Mouse (Mus musculus) embryonic stem cell, embryonic (primary cell): ENCODE measurements around the gene Hcar2.

Source experiments
- CTCF ChIA-PET, 4 experiments: fragments of 300-600 bp in 2 of 4; fragments of 350-600 bp in 2 of 4; sonication (Branson Sonifier 250); formaldehyde crosslinking; loops; one replicate each; lab custom pipeline; 2022; ENCODE audit warnings: inconsistent platforms in 2 of 4; lab: Charles Lee
- POLR2A ChIA-PET, 4 experiments: fragments of 300-600 bp in 2 of 4; fragments of 350-600 bp in 2 of 4; sonication (Branson Sonifier 250); formaldehyde crosslinking; loops; one replicate each; lab custom pipeline; 2022; ENCODE audit warnings: antibody characterized with exemption in 4 of 4, inconsistent platforms in 1 of 4; lab: Charles Lee

The Hcar2 gene

GRCm38 (mm10) chr5:123879928-123880327, 14.6 kb upstream of the Hcar2 start, which contains the start of gene Hcar1:
Gene Hcar1, minus strand, starts transcription at chr5:123880020.
- ChIA-PET CTCF (interaction anchor here in 3 of 4 experiments (0.6 to 1.2 kb wide), 3 partner anchors 12 to 47 kb away, joined by 3 read pairs; partner anchors contain the start of gene Gm43518 (in 1 of the 3)), POLR2A (interaction anchor here in 2 of 4 experiments (0.8 to 1.1 kb wide), 2 partner anchors 10 to 730 kb away, joined by 3 to 4 read pairs; no protein-coding TSS in a partner anchor)

- POLR2A ChIA-PET = interaction anchor here in 1 of 4 experiments (0.7 to 1.2 kb wide), 7 partner anchors 9 to 370 kb away, joined by 3 to 5 read pairs (median 4); no protein-coding TSS in a partner anchor
Observed at GRCm38 (mm10) chr5:123878056-123878455, 12.8 kb upstream of the Hcar2 start.

DNA sequence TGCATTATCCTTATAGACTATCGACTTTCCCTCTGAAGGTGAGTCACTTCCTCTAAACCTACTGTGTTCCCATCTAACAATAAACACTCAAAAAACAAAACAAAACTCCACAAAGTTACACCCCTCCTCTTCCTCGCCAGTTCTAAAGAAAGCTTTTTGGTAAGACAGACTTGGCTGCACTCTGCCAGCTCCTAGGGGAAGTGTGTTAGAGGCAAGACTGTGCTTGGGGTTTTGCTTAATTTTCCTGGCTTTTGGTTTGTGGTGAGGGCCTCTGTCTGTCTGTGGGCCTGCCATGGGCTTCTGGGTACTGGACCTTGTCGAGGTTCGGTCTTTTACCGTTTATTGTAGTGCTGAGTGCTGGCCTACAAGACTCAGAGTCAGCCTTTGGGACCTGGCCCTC, 8.9 kb upstream of the Hcar2 start:
- ChIA-PET CTCF (no interaction called here), POLR2A (interaction anchor here in 1 of 4 experiments (0.6 kb wide), 1 partner anchor 301 kb away, joined by 3 read pairs; no protein-coding TSS in a partner anchor)

More at GRCm38 (mm10) chr5:123878056-123878455, 12.8 kb upstream of the Hcar2 start:
- CTCF ChIA-PET = no interaction called here

GRCm38 (mm10) chr5:123869615-123870014, 4.3 kb upstream of the Hcar2 start:
- POLR2A ChIA-PET = interaction anchor here in 1 of 4 experiments (0.6 to 1.1 kb wide), 2 partner anchors 10 to 180 kb away, joined by 3 read pairs; partner anchors contain the start of gene Hcar1

GRCm38 (mm10) chr5:123866457-123866856, 1.2 kb upstream of the Hcar2 start:
- POLR2A ChIA-PET = interaction anchor here in 1 of 4 experiments (1.1 kb wide), 1 partner anchor 9 kb away, joined by 3 read pairs; no protein-coding TSS in a partner anchor
- CTCF ChIA-PET = interaction anchor here in 3 of 4 experiments (0.6 to 0.7 kb wide), 4 partner anchors 25 to 329 kb away, joined by 3 to 4 read pairs (median 3); no protein-coding TSS in a partner anchor

More at GRCm38 (mm10) chr5:123869615-123870014, 4.3 kb upstream of the Hcar2 start:
- CTCF ChIA-PET = no interaction called here

DNA sequence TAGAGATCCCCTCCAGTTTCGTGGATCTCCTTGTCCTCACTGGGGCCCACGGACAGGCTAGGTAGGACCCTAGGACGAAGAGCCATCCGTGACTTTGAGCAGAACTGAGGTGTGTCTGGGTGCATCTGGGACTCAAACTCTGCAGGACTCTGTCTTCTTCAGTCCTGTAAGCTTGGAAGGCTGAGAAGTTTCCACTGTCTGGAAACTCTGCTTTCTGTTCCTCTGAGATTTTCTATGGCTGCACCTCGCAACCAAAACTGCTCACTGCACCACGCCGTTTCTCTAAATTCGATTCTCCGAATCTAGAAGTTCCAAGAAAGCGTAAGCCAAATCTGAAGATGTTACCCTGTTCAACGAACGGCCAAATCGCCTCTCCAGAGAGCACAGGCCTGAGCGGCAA, 1.4 kb downstream of the Hcar2 start:
- POLR2A ChIA-PET = interaction anchor here in 1 of 4 experiments (0.5 to 0.9 kb wide), 3 partner anchors 27 to 512 kb away, joined by 3 to 6 read pairs (median 3); no protein-coding TSS in a partner anchor
- CTCF ChIA-PET = no interaction called here

- POLR2A ChIA-PET = interaction anchor here in 1 of 4 experiments (0.6 to 0.9 kb wide), 3 partner anchors 25 to 94 kb away, joined by 3 read pairs; no protein-coding TSS in a partner anchor
- CTCF ChIA-PET = interaction anchor here in 2 of 4 experiments (0.7 kb wide), 2 partner anchors 72 to 138 kb away, joined by 3 to 4 read pairs; no protein-coding TSS in a partner anchor
Observed at GRCm38 (mm10) chr5:123862374-123863350, 2.6 kb downstream of the Hcar2 start.

DNA sequence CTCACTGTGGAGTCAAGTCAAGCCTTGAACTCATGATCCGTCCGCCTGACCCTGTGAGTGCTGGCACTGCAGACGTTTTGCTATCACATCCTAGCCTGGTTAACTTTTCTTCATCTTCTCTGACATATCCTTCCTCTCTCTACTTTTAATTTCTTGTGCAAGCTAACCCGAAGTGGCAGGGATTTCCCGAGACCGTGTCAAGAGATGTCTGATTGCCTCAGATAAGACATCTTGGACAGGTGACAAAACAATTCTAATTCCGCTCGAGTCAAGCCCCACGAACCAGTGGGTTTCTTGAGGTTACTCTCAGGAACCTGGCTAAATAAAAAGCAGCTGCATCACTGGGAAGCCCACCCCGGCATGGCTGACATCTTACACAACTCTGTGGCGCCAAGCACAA, 6.5 kb downstream of the Hcar2 start:
- POLR2A ChIA-PET = interaction anchor here in 1 of 4 experiments (0.6 to 1.4 kb wide), 2 partner anchors 11 to 14 kb away, joined by 3 to 4 read pairs; no protein-coding TSS in a partner anchor
- CTCF ChIA-PET = no interaction called here

DNA sequence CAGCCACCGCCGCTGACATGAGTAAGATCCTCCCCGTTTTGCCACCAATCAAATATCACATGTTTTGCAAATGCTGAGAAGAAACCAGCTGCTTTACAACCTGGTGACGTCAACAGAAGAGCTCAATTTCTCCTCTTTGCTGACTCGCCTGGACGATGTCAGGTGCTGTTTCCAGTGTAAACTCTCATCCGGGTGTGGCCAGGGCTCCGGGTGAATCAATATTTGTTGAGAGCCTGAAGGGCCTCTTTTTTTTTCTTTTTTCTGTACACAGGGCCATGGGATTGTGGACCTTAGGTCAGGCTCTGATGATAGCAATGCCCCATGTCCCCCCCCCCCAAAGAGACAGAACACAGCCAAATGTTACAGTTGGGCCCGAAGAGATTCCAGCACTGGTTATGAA, 10.8 kb downstream of the Hcar2 start:
- CTCF ChIA-PET = interaction anchor here in 1 of 4 experiments (0.5 kb wide), 1 partner anchor 597 kb away, joined by 3 read pairs; no protein-coding TSS in a partner anchor
- POLR2A ChIA-PET = interaction anchor here in 2 of 4 experiments (0.6 to 0.7 kb wide), 2 partner anchors 367 to 455 kb away, joined by 3 to 5 read pairs; no protein-coding TSS in a partner anchor

DNA sequence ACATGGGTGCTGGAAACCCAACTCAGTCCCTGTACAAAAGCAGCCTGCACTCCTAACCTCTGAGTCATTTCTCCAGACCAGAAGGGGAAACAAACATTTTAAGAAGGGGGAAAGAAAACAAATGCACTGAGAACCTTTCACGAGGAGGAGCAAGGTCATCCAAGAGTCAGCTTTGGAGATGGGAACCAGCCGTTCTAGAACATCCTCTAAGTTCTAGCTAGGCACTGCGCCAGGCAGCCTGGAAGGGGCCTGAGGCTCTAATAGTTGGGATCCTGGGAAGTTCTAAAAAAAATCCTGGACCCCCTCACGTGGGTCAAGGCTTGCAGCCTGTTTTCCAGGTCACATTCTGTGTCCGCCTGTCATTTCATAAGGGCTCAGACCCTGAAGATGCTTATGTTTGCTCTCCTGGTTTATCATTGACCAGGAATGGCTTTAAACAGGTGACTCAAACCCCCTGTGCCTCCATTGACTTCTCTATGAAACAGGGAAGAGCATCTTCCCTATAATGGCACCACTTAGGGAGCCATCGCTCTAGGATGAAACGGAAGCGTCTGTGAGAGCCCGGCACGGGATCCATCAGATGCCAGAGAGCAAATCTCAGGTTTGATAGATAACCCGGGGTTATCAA, 11.3 kb downstream of the Hcar2 start:
- POLR2A ChIA-PET = interaction anchor here in 2 of 4 experiments (0.6 to 0.7 kb wide), 2 partner anchors 366 to 455 kb away, joined by 3 to 5 read pairs; no protein-coding TSS in a partner anchor
- CTCF ChIA-PET = interaction anchor here in 1 of 4 experiments (0.5 kb wide), 1 partner anchor 596 kb away, joined by 3 read pairs; no protein-coding TSS in a partner anchor

DNA sequence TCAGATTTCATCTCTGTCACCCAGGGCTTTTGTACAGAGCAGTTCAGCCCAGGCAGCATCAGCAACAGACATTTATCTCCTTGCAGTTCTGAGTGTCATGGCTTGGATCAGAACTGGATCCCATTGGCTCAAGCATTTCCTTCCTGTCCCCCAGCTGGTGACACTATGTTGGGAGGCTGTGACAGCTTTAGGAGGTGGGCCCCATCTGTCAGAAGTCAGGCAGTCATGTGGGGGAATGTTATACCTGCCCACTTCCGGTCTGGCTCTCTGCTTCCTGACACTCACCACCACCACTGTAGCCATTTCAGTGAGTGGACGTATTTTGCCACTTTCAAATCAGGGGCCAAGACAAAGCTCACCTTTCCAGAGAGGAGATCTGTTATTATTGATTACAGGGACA, 13.9 kb downstream of the Hcar2 start:
- ChIA-PET CTCF (no interaction called here), POLR2A (no interaction called here)

GRCm38 (mm10) chr5:123844316-123844715, 21.0 kb downstream of the Hcar2 start:
- POLR2A ChIA-PET = interaction anchor here in 2 of 4 experiments (0.7 to 1.5 kb wide), 7 partner anchors 13 to 1234 kb away, joined by 3 to 5 read pairs (median 3); partner anchors contain the start of gene Zcchc8 (in 1 of the 2)
- CTCF ChIA-PET = interaction anchor here in 1 of 4 experiments (0.6 kb wide), 1 partner anchor 86 kb away, joined by 4 read pairs; the partner anchor contains the start of gene Ccdc62

DNA sequence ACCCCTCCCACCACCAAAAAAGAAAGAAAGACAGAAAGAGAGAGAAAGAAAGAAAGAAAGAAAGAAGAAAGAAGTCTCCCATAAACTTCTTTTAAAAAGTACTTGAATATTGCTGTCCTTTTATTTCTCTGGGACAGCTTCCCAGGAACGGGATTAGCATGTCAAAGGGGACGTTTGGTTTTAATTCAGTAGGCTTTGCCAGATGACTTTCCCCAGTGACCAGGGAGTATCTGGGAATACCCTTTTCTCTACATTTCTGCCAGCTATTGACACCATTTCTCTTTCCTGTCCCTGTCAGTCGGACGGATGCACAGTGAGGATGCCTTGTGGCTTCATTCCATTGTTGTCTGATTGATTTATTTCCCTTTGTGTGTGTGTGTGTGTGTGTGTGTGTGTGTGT, 21.5 kb downstream of the Hcar2 start:
- CTCF ChIA-PET = interaction anchor here in 1 of 4 experiments (0.6 kb wide), 2 partner anchors 87 to 247 kb away, joined by 4 read pairs; partner anchors contain the start of gene Ccdc62

DNA sequence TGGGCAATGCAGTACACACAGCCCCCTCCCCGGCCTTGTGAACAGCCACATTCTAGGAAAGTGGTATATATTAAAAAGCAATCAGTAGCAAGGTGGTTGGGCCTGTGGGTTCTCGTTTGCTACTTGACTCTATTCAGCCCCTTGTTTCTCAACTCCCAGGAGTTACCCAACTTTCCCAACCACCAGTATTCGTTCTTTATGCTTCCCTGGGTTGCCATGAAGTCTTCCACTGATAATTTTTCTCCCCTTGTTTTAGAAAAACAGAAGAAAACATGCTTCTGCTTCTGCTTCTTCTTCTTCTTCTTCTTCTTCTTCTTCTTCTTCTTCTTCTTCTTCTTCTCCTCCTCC, 22.4 kb downstream of the Hcar2 start:
- ChIA-PET POLR2A (no interaction called here), CTCF (no interaction called here)

More for the DNA sequence above, 21.5 kb downstream of the Hcar2 start:
- POLR2A ChIA-PET = interaction anchor here in 2 of 4 experiments (0.7 to 1.1 kb wide), 4 partner anchors 34 to 1235 kb away, joined by 3 to 5 read pairs (median 4); partner anchors contain the start of gene Zcchc8 (in 1 of the 2)

GRCm38 (mm10) chr5:123842221-123842934, 22.9 kb downstream of the Hcar2 start:
- POLR2A ChIA-PET = no interaction called here
- CTCF ChIA-PET = interaction anchor here in 1 of 4 experiments (0.6 kb wide), 1 partner anchor 24 kb away, joined by 3 read pairs; no protein-coding TSS in a partner anchor

DNA sequence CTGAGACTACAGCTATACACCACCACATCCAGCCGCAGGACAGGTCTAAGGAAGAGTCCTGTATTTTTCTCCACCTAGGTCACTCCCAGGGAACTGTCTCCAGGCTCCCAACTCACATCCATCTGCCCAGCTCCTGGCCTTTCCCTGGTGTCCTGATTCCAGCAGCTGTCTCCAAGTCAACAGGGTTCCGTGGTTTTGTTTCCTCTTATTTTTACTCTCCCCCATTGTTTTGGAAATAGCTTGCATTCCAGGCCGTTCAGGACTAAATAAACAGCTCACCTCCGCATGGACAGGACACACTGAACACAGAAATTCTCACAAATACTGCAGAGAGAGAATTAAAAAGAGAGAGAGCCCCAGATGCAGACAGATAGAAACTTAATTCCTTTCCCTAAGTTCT, 27.9 kb downstream of the Hcar2 start:
- POLR2A ChIA-PET = interaction anchor here in 3 of 4 experiments (0.6 to 1.5 kb wide), 7 partner anchors 23 to 93 kb away, joined by 3 to 4 read pairs (median 4); partner anchors contain the start of genes Ccdc62 (in 1 of the 3) and Rsrc2 (in 1 of the 3)

GRCm38 (mm10) chr5:123834836-123835235, 30.5 kb downstream of the Hcar2 start:
- ChIA-PET CTCF (no interaction called here), POLR2A (no interaction called here)

More for the DNA sequence above, 27.9 kb downstream of the Hcar2 start:
- CTCF ChIA-PET = interaction anchor here in 2 of 4 experiments (0.6 to 1.2 kb wide), 3 partner anchors 68 to 539 kb away, joined by 3 to 4 read pairs (median 4); no protein-coding TSS in a partner anchor
